Mouse (Mus musculus) layer of hippocampus, postnatal 10 days (tissue): ENCODE measurements around the gene Ppp6r3. TPM values are rescaled to one million over a fixed set of nuclear protein-coding genes. Genes with fewer than 3 reads are reported as not detected.
A peak's percentile ranks its signal among the peaks of the same experiment; 100 is the strongest.

Experiments used
- DNase-seq, 2 experiments: peaks; one replicate each; pipeline ENCODE4 v3.0.0; 2021; ENCODE audit warnings: low spot score in 2 of 2
- total RNA-seq, 2 experiments: library from RNA; stranded (reverse); gene quantifications; 2 replicates each; pipeline ENCODE4 v1.2.3; 2021

Ppp6r3 gene
- total RNA-seq, 2 experiments from 2014 or later = 92.2 TPM

DNA sequence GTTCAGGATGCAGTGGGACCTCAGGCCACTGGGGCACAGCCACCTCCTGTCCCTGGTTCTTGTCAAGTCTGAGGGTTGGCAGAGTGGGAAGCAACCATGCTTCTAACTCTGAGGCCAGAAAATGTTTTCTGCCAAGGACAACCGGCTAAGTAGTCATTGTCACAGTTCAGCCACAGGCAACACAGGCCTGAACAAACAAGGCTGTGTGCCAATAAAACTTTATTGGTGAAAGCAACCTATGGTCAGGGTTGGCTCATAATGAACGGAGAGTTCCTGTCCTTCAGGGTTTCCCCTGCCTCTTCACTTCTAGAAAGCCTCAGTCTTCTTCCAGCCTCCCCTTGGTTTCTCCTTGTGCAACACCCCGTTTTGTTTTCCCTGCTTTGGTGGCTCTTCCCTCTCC lies 139.7 kb downstream of the Ppp6r3 start:
- no peak for DNase-seq

DNA sequence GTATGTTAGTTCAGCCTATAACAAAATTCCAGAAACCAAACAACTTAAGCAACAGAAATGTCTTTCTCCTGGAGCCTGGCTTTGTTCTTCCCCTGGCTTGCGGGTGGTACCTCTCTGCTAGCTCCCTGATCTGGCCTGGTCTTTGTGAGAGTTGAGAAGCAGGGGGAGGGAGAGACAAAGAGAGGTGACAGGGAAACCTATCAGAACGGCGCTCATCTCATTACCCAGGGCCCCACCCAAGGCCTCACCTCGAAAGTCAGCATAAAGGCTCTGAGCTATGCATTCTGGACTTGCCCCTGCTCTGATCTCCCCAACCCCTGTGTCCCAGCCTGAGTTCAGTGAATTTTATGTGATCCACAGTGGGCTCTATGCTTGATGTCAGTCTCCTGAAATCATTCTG lies 140.9 kb downstream of the Ppp6r3 start:
- DNase-seq = no peak

DNA sequence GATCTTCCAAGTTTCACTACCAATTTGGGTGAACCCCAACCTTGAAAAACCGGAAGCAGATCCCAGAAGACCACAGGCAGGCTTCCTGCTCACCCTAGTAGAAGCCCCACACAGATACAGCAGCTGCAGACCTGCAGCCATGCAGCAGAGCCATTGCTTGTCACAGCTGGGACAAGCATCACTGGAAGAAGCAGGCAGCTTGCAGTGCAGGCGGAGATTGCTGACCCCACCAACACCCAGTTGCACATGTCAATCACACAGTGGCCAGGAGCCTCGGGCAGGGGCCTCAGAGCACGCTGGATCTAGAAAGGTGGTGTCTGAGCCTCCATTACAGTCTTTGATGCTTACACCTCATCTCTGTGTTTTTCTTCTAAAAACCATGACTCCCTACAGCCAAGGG lies 141.4 kb downstream of the Ppp6r3 start:
- DNase-seq = no peak

DNA sequence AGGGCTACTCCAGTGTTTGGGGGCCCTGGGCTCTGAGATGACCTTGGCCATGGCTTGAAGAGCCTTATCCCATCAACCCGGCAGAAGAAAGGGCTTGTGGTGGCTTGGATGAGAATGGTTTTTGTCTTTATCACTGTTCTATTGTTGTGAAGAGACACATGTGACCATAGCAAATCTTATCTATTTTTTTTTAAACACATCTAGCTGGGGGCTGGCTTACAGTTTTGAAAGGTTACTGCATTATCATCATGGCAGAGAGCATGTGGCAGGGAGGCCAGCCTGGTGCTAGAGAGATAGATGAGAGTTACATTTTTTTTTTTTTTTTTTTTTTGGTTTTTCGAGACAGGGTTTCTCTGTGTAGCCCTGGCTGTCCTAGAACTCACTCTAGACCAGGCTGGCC lies 143.6 kb downstream of the Ppp6r3 start:
- no peak for DNase-seq

DNA sequence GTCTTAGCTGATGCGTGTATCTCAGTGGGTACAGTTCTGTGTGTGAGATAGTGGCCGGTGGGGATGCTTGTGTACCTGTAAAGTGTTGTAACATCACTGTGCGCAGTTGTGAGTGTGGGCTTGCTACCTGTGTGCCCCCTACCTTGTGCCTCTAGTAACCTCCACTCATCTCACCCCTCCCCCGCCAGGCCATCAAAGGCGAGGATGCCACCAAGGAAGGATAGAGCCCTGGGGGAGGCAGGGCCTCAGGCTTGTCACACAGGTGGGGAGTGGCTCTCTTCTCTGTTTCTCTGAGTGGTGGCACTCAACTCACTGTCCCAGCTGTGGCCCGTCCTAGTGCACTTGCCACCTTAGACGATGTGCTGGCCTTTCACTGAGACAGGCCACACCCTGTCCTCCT lies 144.5 kb downstream of the Ppp6r3 start:
- no peak for DNase-seq

DNA sequence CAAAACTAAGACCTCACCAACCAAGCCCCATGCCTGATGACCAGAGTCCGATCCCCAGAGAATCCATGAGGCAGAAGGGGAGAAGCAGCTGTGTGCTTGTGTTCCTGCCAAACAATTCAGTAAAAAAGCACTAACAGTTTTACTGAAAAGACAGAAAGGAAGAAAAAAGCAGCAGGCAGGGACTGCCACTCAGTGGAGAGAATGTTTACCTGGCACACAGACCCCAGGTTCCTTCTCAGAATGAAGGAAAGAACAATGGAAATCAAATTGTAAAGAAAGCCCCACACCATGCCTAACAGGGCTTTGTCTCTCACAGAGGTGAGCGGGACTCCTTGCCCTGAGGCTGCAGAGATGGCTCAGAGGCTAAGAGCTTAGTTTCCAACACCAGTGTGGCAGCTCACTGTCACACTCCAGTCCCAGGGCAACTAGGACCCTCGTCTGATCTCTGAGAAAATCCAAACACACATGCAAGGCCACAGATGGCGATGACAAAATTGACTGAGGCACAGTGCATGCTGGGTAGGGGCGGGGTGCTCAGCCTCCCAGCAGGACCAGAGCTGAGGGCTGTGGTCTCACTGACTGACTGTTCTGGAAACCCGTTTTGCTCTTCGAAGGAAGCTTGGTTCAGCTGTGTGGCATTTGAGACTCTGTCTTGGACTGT lies 146.3 kb downstream of the Ppp6r3 start:
- peak in 1 of 2 experiments; percentile 21 for DNase-seq

DNA sequence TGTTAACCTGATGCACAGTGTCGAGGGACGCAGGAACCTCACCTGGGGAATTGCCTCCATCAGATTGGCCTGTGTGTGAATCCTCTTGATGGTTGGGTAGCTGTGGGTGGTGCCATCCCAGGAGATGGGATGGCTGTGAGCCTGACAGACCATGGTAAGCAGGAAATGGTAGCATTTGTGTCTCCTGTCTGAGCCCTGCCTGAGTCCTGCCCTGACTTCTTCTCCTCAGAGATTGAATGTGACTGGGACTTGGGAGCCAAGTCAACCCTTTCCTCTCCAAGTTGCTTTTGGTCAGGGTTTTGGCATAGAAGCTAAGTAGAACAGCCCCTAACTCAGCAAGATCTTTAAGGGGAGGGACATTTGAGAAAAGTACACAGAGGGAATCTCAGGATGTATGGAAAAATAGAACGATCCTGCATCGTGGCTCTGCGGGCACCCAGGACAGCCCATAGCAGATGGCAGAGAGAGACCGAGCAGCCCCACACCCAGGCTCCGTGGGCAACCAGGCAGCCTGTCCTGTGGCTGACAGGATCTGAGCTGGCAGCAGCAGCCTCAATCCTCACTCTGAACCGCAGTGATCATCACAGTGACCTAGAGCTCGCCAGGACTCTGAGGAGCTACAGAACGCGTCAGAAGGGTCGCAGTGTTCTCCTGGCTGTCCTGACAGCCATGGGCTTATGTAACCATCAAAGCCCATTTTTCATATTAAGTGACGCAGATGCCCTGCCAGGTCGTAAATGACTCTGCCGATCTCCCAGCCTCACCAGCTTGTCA lies 147.3 kb downstream of the Ppp6r3 start:
- DNase-seq = no peak

DNA sequence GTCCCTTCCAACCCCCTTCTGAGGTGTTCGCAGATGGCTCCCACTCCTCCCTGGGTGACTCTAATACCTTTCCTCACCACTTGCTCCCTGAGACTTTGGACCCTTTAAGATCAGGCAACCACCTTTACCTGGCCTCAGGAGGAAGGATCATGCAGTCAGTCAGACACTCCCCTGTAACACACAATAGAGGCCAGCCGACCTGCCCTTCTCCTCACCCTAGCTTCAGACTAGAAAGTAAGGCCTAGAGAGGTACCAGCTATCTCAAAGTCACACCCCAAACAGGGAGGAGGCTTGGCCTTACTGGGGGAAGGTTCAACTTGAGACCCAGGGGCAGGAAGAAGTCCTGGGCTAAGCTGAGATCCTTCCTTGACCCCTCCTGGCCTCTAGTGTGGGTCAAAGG lies 151.3 kb downstream of the Ppp6r3 start:
- no peak for DNase-seq

DNA sequence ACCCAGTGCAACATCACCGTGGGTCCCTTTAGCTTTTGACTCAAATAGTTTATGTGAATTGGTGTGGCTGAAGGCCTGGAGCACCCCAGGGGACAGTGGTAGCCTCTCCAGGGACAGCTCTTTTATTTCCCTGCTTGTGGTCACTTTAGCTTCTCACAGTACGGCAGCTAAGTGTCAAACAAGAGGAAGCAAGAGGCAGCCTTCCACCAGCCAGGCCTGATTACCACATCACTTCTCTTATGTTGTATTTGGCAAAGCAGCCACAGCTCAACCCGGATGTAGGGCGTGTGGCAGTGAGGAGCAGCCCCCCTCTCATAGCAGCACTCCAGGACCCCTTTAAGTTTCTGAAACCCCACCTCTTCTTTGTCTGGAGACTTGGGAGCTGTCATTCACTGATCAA lies 152.6 kb downstream of the Ppp6r3 start:
- no peak for DNase-seq

DNA sequence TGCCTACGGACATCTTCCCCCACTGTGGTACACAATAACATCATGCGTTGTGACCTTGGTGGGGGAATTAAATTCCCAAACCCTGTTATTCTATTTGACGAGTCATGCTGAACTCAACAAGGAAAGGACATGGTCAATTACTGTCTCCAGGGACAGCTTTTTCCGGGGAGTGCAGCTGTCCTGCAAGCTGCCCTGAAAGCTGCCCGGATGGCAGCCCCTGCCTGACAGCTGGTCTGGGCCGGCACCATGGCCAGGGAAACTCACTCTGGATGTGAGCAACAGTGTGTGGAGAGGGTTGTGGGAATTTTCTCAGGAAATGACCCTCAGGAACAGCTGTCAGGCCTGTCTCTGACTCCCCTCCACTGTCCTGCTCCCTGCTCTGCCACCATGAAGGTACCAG lies 153.1 kb downstream of the Ppp6r3 start:
- DNase-seq = no peak

DNA sequence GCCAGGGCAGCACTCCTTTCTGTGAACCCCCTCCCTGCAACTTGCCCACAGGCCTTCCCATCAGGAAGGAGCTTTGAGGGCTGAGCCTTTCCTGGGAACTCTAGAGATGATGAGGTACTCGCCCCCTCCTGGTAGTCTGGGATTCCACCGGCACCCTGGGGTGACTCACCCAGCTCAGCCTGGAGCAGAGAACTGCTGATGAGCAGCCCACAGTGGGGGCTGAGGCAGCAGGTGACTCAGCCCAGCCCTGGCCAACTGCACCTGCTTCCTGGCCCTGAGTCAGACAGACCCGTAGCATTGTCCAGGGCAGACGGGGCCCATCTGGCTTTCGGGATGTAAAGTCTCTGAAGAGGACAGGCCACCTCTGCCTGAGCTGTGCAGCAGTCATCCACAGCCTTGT lies 156.3 kb downstream of the Ppp6r3 start:
- DNase-seq = no peak

DNA sequence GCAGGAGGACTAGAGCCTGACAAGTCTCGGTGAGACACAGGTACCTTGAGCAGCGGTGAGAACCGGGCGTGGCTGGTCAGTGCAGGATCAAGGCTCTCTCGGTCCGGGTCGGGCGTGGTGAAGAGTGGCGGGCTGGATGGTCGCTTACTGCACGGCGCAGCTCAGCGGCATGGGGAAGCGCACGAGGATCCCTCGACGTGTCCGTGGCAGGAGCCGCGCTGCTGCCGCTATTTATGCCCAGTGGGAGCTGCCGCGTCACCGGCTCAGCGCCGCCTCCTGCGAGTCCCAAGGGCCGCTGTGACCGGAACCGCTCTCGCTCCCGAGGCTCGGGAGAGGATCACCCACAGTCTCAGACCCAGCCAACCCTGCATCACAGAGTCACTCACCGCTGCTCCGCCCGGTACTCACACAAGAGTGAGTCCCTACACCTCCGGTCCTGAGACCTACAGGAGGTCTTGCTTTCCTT lies 161.2 kb downstream of the Ppp6r3 start, which contains the start of gene Gal:
Gene Gal (minus strand): TSS at position 277 of the 466 bp plus-strand sequence.
- DNase-seq = peak; percentile 25 to 30

DNA sequence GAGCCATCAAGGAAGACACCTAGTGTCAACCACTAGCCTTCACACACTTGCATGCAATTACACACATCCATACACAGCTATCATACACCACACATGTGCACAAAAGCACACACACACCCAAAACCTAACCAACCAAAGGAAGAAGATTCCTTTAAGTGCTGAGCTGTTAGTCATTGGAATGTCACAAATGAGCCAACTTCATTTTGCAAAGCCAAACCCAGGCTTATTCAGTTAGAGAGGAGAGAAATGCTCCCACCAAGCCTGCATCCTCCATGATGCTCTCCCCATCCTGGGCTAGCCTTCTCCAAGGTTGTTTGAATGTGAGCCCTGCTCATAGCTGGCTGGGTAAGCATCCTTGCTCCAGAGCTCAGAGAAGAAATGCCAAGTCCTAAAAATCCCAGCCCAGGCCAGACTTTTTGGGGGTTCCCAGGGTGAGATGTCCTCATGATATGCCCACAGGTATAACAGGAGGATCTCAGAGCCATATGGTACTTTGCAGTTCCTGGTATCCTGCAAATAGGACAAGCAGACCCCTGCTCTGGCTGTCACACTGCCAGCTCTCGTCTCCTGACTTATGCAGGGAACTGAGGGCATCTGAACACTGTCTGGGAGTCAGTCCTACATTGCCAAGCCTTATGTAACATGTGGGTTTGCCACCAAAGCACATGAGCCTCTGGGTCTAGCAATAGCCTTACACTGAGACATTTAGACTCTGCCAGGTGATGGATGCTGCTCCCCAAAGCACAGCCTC lies 169.8 kb downstream of the Ppp6r3 start:
- no peak for DNase-seq

Other genes starting within 250 kb of the Ppp6r3 start
- gene Tesmin, start 186.9 kb downstream of the Ppp6r3 start, total RNA-seq = under 1 TPM; 0.41 to 0.69 TPM
- 1 to 10 TPM; 4.5 to 5.5 TPM for gene Gal, start 161.2 kb downstream of the Ppp6r3 start, total RNA-seq
- 10 to 100 TPM; 13.3 to 14.3 TPM for gene Lrp5, start 110.8 kb upstream of the Ppp6r3 start, total RNA-seq
- 10 to 100 TPM; 25.4 to 39.3 TPM for gene 1810055G02Rik, start 132.5 kb upstream of the Ppp6r3 start, total RNA-seq
- 10 to 100 TPM; 72.9 to 76.9 TPM for gene Kmt5b, start 191.7 kb upstream of the Ppp6r3 start, total RNA-seq